Mouse (Mus musculus): ENCODE data around the gene Cnot9. TPM values are rescaled to one million over a fixed set of nuclear protein-coding genes. Genes with fewer than 3 reads are reported as not detected.
"Not testable (repeated sequence)": the region's sequence is repeated elsewhere in the genome, so short reads cannot be mapped to it uniquely, and the experiment has no call there.

Cnot9 gene
- total RNA-seq (2022), result 10 to 100 TPM in 3 of 4 experiments, 1 to 10 TPM in 1; 9.4 to 12.8 (median 11.6) TPM

DNA sequence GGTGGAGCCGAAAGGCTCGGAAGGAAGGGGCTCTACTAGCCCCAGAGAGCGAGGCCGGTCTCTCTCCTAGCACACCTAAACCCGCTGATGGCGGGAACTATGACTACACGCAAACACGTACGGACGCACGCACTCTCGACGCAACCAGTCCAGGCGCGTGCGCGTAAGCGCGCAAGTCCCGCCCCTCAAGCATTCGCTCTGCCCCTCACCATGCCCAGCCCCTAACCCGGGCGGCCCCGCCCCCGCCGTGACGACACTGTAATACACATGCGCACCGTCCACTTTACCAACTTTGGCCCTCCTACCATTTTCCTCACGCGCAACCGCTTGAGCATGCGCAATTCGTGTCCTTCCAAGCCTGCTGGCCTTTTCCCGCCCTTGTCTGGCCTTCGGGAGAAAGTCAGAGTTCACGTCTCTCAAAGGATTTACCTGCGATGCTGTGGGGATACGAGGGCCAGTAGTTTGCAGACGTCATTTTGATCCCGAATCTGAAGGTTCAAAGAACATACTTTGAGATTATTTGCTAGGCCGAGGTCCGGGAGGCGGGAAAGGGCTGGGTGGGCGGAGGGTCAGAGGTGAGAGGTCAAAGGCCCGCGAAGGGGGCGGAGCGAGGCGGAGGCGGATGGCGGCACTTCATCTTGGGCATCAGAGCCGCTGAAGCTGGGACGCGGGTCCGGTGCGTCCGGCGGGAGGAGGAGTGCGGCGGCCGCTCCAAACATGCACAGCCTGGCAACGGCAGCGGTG, at the start of gene Cnot9:
Gene Cnot9, plus strand, starts transcription at position 338 of the 744 bp plus-strand sequence.
- peak; percentile 100 for DNase-seq (ENCODE audit: low spot score)

DNA sequence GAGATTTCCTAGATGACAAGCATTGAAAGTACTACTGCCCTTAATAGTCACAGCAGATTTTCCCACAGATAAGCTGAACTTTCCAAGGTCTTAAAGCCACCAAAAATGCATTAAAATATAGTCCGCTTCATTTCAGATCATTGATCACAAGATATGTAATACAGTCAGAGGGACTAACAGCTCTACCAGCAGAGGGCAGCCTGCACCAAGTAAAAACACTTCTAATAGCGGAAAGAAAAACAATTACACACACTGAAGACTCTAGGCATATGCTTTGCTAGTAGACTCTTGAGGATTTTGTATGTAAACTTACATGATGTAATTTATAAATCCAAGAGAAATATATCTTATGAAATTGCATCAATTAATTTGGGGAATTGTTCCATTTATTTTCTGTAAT, 45.6 kb upstream of the Cnot9 start:
- peak; percentile 22 for DNase-seq (ENCODE audit: low spot score)

DNA sequence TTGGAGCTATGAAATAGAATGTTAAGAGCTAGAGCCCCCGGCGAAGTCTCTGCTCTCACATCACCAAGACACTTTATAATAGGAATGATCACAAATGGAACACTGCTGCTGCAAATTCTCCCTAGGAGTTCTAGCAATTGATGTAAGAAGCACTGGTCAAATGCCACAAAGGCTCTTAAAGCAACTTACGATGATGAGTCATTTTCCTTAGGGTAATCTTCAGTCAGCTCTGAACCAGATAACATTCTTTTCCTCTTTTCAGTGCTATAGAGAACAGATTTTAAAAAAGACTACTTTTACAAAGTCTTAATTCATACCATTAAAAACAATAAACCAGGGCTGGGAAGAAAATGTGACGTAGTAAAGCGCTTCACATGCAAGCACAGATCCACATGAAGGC, 20.1 kb upstream of the Cnot9 start:
- no peak for DNase-seq (ENCODE audit: low spot score)

DNA sequence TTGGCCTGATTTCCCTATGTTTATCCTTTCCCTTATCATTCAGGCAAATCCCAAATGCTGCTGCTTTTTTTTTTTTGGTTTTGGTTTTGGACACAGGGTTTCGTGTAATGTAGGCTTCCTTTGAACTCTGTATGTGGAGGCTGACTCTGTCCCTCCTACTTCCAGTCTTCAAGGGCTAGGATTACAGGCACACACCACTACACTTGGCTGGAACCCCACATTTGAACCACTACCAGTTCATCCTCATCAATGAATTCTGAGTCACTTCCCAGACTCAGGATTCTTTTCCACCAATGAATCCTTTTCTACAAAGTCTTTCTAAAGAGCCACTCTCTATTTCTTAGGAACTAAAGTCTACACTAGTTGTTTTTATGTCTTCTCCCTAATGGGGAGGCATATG, 4.8 kb upstream of the Cnot9 start:
- no peak for DNase-seq (ENCODE audit: low spot score)

- DNase-seq (ENCODE audit: low spot score), result no peak
Observed at GRCm38 (mm10) chr1:74505393-74505720, 501 bp upstream of the Cnot9 start.

GRCm38 (mm10) chr1:74506471-74506881, 618 bp downstream of the Cnot9 start:
- peak; percentile 15 for DNase-seq (ENCODE audit: low spot score)

GRCm38 (mm10) chr1:74507780-74508179, 1.9 kb downstream of the Cnot9 start:
- no peak for DNase-seq (ENCODE audit: low spot score)

DNA sequence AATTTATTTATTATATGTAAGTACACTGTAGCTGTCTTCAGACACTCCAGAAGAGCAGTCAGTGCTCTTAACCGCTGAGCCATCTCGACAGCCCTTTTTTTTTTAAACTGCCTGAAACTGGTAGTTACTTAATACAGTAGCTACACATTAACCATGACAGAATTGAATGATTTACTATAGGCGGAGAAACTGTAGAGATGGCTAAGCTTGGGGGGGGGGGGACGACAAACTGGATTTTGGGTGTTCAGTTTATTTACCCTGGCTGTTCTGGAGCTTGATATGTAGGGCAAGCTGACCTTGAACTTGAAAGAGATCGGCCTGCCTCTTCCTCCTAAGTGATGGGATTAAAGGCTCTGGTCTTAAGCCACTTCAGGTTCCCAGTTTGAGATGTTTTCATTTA, 5.4 kb downstream of the Cnot9 start:
- no peak for DNase-seq (ENCODE audit: low spot score)

GRCm38 (mm10) chr1:74512999-74513398, 7.1 kb downstream of the Cnot9 start:
- DNase-seq (ENCODE audit: low spot score), result not testable (repeated sequence)

- no peak for DNase-seq (ENCODE audit: low spot score)
Observed at GRCm38 (mm10) chr1:74519875-74520274, 14.0 kb downstream of the Cnot9 start.

DNA sequence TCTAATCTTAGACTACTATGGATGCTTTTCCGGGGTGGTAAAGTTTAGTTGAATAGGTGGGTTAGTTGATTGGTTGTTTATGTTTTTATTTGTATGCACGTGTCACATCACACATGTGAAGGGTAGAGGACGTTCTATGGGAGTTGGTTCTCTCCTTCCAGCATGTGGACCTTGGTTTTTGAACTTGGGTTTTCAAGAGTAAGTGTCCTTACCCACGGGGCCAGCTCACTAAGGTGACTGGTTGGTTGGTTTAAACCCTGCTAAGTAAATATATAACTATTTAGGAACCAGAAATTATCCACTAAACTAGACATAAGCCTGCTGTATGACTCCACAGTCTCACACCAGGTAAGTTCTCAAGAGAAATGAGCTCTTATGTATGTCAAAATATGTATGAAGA, 18.9 kb downstream of the Cnot9 start:
- DNase-seq (ENCODE audit: low spot score), result no peak

- DNase-seq (ENCODE audit: low spot score), result no peak
Observed at GRCm38 (mm10) chr1:74528589-74528988, 22.7 kb downstream of the Cnot9 start.

GRCm38 (mm10) chr1:74538650-74539049, 32.8 kb downstream of the Cnot9 start:
- peak; percentile 2 for DNase-seq (ENCODE audit: low spot score)

DNA sequence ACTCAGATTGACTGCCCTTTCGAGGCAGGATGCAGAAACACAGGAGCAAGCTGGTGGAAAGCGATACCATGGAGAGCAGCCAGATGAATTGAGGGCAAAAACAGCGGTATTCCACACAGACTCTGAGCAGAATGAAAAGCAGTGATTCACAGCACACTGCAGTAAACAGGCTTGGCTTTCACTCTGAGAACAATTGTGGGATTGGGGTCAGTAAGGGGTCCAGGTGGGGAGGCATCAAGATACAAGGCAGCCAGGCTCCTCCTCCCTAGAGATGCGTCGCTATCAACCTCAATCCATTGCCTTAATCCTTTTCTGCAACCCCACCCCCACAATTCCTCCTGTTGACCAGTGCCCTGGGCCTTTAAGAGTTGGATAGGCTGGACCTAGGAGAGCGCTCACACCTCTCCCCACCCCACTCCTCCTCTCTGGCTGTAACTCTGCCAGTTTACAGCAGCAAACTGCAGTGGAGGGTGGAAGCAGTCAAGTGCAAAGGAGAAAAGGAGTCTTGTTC, 36.6 kb downstream of the Cnot9 start, which contains the start of gene Plcd4:
Gene Plcd4, plus strand, starts transcription at position 438 of the 511 bp plus-strand sequence.
- no peak for DNase-seq (ENCODE audit: low spot score)

DNA sequence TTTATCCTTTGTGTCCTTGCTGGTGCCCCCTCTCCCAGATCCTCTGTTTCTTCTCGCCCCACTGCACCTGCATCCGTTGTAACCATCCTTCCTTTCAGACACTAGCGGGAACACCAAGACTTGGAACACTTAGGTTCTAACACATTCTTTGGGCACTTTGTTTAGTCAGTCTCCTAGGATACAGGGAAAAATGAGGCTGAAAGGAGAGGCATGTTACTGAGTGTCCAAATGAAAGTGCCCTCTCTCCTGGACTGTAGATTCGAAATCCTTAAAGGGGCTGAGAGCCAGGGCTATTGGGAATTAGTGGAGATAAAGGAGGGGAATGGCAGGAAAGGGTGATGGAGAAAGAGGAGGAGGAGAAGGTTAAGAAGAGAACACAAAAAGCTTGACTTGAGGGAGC, 38.3 kb downstream of the Cnot9 start, which contains the start of gene Usp37:
Gene Usp37, minus strand, starts transcription at position 101 of the 400 bp plus-strand sequence.
- DNase-seq (ENCODE audit: low spot score), result no peak

- DNase-seq (ENCODE audit: low spot score), result no peak
Observed at GRCm38 (mm10) chr1:74559061-74559460, 53.2 kb downstream of the Cnot9 start.

GRCm38 (mm10) chr1:74565834-74566233, 60.0 kb downstream of the Cnot9 start:
- no peak for DNase-seq (ENCODE audit: low spot score)

DNA sequence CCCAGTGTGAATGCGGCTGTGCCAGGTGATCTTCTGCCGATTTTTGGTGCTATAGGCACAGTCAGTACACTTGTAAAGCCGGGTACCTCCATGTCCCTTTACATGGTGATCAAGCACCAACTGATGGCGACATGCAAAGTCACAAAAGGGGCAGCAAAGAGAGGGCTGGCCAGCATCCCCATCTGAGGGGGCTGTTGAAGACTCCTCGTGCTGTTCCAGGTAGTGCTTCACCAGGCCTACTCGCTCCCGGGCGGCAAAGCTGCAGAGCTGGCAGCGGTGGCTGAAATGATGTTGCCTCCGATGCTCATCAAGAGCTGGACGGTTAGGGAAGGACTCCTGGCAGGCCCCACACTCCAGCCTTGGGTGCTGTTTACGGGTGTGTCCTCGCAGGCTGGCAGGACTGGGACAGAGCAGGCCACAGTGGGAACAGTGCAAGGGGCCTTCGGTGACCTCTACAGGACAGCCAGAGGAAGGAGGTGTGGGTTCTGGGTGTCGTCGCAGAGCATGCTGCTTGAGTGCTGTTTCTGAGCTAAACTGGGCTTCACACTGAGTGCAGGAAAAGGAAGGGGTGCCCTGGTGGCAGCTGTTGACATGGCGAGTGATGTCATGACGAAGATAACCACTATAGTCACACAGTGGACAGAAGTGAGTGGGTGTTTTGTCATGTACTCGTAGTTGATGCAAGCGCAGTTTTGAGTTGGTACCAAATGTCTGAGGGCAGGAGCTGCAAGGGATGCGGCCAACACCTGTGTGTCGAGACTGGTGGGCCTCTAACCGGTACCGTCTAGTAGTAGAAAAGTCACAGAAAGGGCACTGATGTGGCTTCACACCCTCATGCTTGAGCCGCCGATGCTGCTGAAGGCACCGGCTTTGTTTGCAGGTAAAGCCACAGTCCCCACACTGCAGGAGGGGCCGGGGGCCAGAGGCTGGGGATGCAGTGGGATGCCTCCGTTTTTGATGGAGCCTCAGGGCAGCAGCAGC, 64.2 kb downstream of the Cnot9 start:
- no peak for DNase-seq (ENCODE audit: low spot score)

Measured in heart, adult 8-10 months (tissue).